Mouse (Mus musculus): ENCODE results near the gene Il6ra.

GRCm38 (mm10) chr3:89912108-89912542 is 871 bp downstream of the Il6ra start:
- TF ChIP-seq CTCF (IDR thresholded peaks at IDR 0.05; ENCODE audit: low read depth, low read length): no peak
- TF ChIP-seq EP300 (IDR thresholded peaks at IDR 0.05; ENCODE audit: insufficient read depth, low read depth, low read length): no peak
